Mouse (Mus musculus) gastrocnemius, postnatal 25 days (tissue): Measurements from ENCODE around the gene Gzmn. TPM values are rescaled to one million over a fixed set of nuclear protein-coding genes. Genes with fewer than 3 reads are reported as not detected.
"Not testable (repeated sequence)": the region's sequence is repeated elsewhere in the genome, so short reads cannot be mapped to it uniquely, and the experiment has no call there.

Source experiments
- DNase-seq: peaks from one replicate; pipeline ENCODE4 v3.0.0; 2022
- long read RNA-seq, 2 experiments: library from polyadenylated mRNA; stranded (forward); transcript quantifications; one replicate each; pipeline ENCODE4 v2.0.0; 2021
- total RNA-seq, 2 experiments: library from RNA; stranded (reverse); gene quantifications; 1 replicate in 1 of 2; 2 replicates in 1 of 2; pipeline ENCODE4 v1.2.3; 2021

Gene Gzmn
- not detected for total RNA-seq
- long read RNA-seq, experiment 1 = 0 reads
- long read RNA-seq, experiment 2, partial matches to known transcripts = 0 of 1 reads
- long read RNA-seq, experiment 2, other reads (novel, unspliced or antisense) = 1 of 1 reads

DNA sequence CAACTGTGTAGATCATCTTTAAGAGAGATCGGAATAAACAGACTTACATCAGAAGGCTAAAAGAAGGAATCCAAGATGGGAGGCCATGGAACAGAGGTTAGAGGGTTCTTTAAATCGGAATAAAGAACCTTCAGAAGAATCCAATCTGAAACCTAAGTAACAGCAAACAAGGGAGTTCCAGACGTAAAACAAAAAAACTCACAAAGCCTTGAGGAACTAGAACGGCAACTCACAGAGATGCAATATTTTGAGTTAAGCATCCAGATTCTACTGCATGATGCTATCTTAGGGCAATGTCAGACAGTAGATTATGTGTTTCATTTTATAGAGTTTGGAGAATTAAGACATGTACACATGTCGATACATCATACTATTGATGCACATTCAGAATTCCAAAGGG, at the start of gene Gzmn:
Gzmn (minus strand) TSS at position 101 of the 400 bp plus-strand sequence.
- no peak for DNase-seq

DNA sequence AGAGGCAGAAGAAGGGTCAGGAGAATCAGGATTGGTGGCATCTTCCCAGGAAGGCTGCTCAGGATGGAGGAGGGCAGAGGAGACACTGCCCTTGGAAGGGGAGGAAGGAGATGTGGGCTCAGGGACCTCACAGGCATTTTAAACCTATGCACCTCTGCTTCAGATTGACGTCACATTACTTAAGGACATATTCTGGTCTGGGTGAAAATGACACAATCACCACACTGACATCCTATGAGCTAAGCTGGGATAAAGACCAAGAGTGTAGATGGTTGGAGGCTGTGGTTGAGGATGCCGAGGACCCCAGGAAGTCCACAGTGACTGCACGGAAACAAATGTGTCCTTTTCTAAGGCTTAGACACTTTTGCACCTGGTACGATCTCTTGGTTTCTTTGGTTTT, 36.9 kb upstream of the Gzmn start, which contains the start of gene Gzmf:
Gzmf (minus strand) TSS at position 101 of the 400 bp plus-strand sequence.
- no peak for DNase-seq

DNA sequence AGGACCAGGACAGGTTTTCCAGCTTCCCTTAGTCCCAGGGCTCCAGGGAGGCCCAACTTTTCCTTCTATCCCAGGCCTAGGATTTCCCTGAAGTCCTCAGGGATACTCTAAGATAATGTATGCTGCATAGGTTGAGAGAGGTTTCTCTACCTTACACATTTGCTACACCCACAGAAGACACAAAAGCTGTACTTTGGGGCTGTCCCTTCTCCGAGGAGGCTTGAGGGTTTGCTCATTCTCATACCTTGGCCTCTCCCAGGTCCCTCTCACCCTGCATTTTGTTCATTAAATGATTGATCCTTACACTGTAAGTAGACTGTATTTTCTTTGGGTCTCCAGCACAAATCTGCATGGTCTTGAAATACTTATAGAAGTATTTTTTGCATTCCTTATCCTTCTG, 31.2 kb upstream of the Gzmn start:
- no peak for DNase-seq

DNA sequence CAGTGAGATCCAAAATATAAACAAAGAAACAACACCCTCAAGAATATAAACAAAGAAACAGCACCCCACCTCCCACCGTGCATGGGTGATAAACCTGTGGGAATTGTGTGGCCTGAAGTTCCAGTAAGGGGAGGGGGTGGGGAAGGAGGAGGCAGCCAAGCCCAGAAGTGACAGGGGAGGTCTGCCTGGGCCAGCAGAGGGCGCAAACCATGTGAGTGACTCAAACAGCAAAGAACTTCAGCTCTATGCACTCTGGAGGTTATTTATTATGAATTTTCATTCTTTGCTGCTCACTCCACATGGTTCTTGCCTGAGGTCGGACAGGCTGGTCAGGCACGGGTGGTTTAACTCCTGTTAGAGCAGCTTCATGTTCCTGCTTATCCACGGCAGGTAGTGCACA, 30.6 kb upstream of the Gzmn start:
- not testable (repeated sequence) for DNase-seq

DNA sequence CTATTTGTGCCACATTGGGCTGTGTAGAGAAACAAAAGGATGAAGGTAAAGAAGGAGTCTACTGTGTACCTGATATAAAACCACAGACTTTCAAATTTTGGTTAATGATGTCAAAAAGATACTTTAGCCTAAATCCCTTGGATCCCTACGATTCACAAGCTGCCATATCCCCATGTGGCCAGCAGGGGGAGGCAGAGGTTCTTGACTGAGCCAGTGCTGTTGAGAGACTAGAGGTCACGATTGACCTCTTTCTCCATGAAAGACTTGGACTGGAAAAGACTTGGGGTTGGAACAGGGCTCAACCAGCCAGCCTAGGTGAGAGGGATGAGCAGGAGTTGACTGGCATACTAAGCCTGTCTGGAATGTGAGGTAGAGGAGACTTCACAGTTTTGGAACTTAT, 29.6 kb upstream of the Gzmn start:
- no peak for DNase-seq

DNA sequence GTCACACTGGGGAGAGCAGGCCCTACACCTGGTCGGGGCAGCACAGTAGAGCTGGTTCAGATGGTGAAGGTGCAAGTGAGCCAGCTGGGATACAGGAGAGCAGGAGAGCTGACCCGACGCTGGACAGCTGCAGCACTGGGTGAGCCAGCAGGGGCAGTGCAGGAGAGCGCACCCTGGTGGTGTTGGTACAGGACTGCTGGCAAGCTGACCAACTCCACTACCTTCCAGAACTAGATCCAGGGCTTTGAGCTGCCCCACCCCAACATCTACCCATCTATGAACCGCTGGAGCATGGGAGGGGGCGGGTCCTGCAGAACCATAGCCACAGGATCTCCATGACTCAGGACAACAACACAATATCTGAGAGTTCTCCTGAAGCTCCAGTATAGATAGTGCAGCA, 12.5 kb upstream of the Gzmn start:
- no peak for DNase-seq

DNA sequence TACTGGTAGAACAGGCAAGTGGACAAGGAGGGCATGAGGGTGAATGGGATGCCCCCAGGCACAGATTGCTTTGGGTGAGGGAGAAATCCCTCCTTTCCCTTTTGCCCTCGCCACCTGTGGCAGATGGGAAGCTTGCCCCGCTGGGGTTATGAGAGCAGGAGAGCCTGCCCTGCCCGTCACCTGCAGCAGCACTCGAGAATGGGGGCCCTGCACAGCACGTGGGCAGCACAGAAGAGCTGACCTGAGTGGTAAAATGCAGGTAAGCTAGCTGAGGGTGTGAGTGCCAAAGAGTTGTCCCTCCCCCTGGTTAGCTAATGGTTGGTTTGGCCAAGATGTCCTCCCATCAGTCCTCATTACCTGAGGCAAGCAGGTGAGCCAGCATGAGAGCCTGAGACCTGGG, 12.1 kb upstream of the Gzmn start:
- no peak for DNase-seq

DNA sequence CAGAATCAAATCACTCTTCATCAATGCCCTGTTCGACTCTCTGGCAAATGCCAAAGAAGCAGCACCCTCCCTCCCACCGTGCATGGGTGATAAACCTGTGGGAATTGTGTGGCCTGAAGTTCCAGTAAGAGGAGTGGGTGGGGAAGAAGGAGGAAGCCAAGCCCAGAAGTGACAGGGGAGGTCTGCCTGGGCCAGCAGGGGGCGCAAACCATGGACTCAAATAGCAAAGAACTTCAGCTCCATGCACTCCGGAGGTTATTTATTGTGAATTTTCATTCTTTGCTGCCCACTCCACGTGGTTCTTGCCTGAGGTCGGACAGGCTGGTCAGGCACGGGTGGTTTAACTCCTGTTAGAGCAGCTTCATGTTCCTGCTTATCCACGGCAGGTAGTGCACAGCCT, 3.3 kb upstream of the Gzmn start:
- DNase-seq = not testable (repeated sequence)

DNA sequence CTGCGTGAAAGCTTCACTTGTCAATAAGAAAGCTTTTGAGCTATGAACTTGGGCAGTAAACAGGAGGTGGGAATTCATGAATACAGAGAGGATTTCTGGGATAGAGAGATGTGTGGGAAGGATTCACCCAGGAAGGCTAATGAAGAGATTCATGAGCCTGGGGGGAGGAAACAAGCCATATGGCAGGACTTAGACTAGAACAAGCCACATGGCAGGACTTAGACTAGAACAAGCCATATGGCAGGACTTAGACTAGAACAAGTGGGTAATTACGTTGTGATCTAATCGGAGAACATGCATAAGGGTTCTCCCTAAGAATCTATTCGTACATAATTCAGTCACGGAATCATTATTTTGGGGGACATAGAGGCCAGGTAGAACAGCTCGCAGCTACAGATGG, 1.0 kb downstream of the Gzmn start:
- DNase-seq = no peak

DNA sequence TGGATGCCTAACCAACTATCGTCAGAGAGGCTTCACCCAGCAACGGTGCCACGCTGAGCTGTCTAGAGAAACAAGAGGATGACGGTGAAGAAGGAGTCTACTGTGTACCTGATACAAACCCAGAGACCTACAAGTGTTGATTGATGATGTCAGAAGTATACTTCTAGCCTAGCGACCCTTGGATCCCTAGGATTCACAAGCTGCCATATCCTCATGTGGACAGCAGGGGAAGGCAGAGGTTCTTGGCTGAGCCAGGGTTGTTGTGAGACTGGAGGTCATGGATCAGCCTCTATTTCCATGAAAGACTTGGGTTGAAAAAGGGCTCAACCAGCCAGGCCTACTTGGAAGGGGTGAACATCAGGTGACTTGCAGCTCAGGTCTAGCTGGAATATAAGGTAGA, 1.7 kb downstream of the Gzmn start:
- DNase-seq = no peak

DNA sequence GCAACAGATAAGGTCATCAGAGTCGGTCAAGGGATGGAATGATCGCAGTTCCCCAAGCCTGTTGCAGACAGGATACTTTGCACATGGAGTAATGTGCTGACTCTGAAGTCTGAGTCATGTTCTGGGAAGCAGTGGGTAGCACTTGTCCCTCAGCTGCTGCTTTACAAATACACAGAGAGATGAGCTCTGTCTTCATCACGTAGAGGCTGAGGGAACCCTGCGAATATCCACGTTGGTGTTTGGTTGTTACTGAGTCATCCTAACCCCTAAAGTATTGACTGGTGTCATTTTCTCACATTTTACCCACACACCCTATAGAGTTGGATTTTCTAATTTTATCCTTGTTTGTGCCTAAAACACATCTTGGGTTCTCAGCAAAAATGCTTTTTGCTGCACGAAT, 6.4 kb downstream of the Gzmn start:
- no peak for DNase-seq

DNA sequence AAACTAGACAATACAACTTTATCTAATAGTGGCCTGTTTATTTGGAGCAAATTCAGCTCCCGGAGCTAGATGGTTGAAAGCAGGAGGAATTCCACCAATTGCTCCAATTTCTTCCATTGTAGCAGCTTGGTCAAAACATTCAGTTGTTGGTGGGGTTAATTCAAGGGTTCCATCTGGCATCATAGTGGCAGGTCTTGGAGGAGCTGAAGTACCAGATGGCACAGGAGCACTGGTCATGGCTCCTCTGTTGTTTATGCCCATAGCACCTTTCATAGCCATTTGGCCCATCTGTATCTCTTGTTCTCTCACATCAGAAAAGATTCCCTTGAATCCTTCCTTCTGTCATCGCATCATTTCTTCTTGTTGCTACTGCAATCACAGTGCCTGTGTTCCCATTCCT, 12.3 kb downstream of the Gzmn start:
- no peak for DNase-seq

DNA sequence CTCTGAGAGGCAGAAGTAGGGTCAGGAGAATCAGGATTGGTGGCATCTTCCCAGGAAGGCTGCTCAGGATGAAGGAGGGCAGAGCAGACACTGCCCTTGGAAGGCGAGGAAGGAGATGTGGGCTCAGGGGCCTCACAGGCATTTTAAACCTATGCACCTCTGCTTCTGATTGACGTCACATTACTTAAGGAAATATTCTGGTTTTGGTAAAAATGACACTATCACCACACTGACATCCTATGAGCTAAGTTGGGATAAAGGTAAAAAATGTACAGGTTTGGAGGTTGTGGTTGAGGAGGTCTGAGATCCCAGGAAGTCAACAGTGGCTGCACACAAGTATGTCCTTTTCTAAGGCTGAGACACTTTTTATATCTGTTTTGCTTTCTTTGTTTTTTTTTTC, 14.9 kb downstream of the Gzmn start, which contains the start of gene Gzmg:
Gzmg (minus strand) TSS at position 101 of the 400 bp plus-strand sequence.
- DNase-seq = not testable (repeated sequence)

DNA sequence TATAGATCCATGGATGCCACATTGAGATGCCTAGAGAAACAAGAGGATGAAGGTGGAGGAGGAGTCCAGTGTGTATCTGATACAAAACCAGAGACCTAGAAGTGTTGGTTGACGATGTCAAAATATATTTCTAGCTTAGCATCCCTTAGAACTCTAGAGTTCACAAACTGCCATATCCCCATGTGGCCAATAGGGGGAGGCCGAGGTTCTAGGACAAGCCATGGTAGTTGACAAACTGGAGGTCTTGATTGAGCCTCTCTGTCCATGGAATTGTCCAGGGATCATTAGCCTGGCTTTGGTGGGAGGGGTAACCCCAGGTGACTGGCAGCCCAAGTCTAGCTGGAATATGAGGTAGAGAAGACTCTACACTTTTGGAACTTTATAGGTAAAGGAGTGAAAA, 19.1 kb downstream of the Gzmn start:
- no peak for DNase-seq

DNA sequence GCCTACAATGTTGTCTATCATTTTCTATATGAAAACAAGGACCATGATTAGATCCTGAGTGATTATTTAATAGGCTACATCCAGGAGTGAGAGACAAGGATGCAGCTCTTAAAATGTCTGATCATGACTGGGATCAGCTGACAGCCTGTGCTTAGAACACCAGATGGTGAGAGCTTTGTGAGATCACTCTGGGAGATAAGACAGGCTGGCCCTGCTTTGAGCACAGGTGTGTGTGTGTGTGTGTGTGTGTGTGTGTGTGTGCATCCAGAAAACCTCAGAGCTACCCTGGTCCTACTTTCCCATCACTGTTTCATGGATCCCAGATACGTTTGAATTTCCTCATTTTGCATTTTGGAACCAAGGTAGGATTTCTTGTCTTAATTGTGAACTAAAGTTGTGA, 40.7 kb downstream of the Gzmn start:
- DNase-seq = not testable (repeated sequence)

DNA sequence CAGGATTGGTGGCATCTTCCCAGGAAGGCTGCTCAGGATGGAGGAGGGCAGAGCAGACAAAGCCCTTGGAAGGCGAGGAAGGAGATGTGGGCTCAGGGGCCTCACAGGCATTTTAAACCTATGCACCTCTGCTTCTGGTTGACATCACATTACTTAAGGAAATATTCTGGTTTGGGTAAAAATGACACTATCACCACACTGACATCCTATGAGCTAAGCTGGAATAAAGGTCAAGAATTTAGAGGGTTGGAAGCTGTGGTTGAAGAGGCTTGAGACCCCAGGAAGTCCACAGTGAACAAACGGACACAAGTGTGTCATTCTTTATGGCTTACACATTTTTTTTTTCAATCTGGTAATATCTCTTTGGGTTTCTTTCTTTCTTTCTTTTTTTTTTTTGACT, 41.9 kb downstream of the Gzmn start, which contains the start of gene Gzmd:
Gzmd (minus strand) TSS at position 101 of the 400 bp plus-strand sequence.
- DNase-seq = not testable (repeated sequence)

DNA sequence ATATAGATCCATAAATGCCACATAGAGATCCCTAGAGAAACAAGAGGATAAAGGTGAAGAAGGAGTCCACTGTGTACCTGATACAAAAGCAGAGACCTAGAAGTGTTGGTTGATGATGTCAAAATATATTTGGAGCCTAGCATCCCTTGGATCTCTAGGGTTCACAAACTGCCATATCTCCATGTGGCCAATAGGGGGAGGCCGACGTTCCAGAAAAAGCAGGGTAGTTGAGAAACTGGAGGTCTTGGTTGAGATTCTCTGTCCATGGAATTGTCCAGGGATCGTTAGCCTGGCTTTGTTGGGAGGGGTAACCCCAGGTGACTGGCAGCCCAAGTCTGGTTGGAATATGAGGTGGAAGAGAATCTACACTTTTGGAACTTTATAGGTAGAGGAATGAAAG, 46.1 kb downstream of the Gzmn start:
- DNase-seq = no peak

DNA sequence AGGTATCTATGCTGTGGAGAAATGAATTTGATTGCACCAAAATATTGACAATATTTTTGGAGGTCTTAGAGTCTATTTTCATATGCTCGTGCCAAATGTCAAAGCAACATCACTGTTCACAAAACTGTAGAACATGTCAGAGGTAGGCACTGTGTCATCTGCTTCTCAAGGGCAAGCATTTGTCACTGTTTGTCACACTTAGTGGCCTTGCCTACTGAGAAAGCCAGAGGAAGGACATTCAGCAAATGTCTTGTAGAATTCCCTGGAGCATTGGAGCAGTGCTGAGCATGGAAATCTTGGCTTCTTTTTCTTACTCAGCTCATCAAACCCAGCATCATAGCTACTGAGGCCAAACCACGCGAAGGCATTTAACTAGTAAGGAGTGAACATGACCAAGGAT, 50.9 kb downstream of the Gzmn start:
- DNase-seq = no peak

DNA sequence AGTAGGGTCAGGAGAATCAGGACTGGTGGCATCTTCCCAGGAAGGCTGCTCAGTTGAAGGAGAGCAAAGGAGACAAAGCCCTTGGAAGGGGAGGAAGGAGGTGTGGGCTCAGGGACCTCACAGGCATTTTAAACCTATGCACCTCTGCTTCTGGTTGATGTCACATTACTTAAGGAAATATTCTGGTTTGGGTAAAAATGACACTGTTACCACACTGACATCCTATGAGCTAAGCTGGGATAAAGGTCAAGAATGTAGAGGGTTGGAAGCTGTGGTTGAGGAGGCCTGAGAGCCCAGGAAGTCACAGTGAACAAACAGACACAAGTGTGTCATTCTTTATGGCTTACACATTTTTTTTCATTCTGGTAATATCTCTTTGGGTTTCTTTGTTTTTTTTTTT, 53.9 kb downstream of the Gzmn start, which contains the start of gene Gzme:
Gzme (minus strand) TSS at position 101 of the 400 bp plus-strand sequence.
- DNase-seq = no peak

Other genes starting within 250 kb of the Gzmn start
- gene Cma1, start 229.9 kb downstream of the Gzmn start, total RNA-seq = 1 to 10 TPM; 2.7 to 4.1 TPM
- gene Cma2, start 223.6 kb downstream of the Gzmn start, total RNA-seq = not detected
- gene Mcpt1, start 156.6 kb downstream of the Gzmn start, total RNA-seq = not detected
- not detected for gene Mcpt9, start 144.1 kb downstream of the Gzmn start, total RNA-seq
- gene Mcpt2, start 132.6 kb downstream of the Gzmn start, total RNA-seq = not detected
- gene Mcpt4, start 112.3 kb downstream of the Gzmn start, total RNA-seq = 1 to 10 TPM; 2.7 to 5.8 TPM
- not detected for gene Mcpt8, start 89.3 kb downstream of the Gzmn start, total RNA-seq
- gene Ctsg, start 72.0 kb downstream of the Gzmn start, total RNA-seq = not detected
- not detected for gene Gzme, start 54.0 kb downstream of the Gzmn start, total RNA-seq
- gene Gzmd, start 42.0 kb downstream of the Gzmn start, total RNA-seq = not detected
- gene Gzmg, start 15.0 kb downstream of the Gzmn start, total RNA-seq = not detected
- gene Gzmf, start 36.8 kb upstream of the Gzmn start, total RNA-seq = not detected
- gene Gzmc, start 60.1 kb upstream of the Gzmn start, total RNA-seq = not detected
- gene Gzmb, start 87.7 kb upstream of the Gzmn start, total RNA-seq = not detected
- not detected for gene Atp12a, start 190.5 kb upstream of the Gzmn start, total RNA-seq
- not detected for gene Rnf17, start 228.0 kb upstream of the Gzmn start, total RNA-seq